Comparison of ENCODE assay signal across 11 mouse cellular contexts in the genomic region with DNA sequence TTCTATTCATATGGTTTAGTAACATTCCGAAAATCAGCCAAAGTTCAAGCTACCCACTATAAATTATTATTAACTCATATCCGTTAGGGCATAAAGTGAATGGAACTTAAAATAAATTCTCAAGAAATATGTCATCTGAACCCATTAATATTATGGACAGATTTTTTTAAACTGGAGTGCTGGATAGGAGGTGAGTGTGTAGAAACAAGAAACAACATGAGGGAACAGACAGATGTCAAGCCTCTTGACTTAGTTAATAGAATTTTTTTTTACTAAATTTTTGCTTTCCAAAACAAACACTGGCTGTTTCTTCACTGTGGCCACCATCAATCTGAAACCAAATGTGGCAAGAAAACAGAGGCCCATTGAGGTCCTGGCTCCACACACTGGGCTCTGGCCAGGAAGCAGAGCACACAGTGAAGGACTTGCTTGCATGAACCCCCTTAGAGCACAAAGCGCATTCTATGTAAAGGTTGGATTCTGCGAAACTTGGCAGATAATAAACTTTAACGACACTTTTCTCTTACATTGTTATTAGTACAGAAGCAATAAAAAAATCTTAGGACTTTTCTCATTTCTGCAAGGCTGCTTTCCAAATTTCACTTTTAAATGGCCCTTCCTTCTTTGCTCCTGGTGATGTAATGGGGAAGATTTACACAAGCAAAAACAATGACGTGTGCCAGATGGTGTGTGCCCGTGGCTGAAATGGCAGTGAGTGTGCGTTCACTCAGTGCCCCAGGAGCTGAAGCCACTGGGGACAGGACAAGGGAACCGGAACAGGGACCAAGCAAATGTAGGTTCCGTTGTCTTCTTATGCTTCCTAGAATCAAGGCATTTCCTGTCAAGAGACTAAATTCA. TPM values are rescaled to one million over a fixed set of nuclear protein-coding genes. Genes with fewer than 3 reads are reported as not detected.
DNase-seq lines count a peak whose midpoint lies in the region; ATAC-seq and TF ChIP-seq lines count a peak whose summit lies in the region.
"Had no signal": no experiment of that assay in that cellular context is flagged by ENCODE, and none has a peak within 500 bp of the region (broad histone marks: within the 10 kb centered on the region; RNA-seq: fewer than 3 reads in every experiment).

No protein-coding gene starts in this region.

- H3K36me3 ChIP-seq in limb, embryonic 11.5 days (ENCODE audit: control insufficient read depth, insufficient read depth, low read length) = peaks cover 2% of the 10 kb centered on the region; the same call in 1 of the 2 replicates

- DNase-seq in heart, adult 11 months = peak; percentile 87
- no peak for DNase-seq in heart, postnatal 36 days
- DNase-seq in kidney, postnatal 10 days = peak; percentile 19
- DNase-seq in kidney, postnatal 25 days = no peak
- peak; percentile 72 for DNase-seq in brain, embryonic 14.5 days (ENCODE audit: low read depth)
- peak; percentile 29 for DNase-seq in limb, embryonic 11.5 days (ENCODE audit: low spot score)
- DNase-seq in spleen, postnatal 14 days (ENCODE audit: low spot score in 2 of 2) = no peak
- DNase-seq in embryo, embryonic 11 days = no peak
- DNase-seq: right cerebral cortex, postnatal 4 days had no signal

- no peak overlapping the region for H3K9ac ChIP-seq in limb, embryonic 11.5 days (ENCODE audit: low read length)

- H3K27me3 ChIP-seq in limb, embryonic 11.5 days (ENCODE audit: control insufficient read depth, insufficient read depth, low read length) = no peaks in the 10 kb centered on the region

- H3K4me1 ChIP-seq in limb, embryonic 11.5 days (ENCODE audit: control insufficient read depth, insufficient read depth, low read length) = 0 out of 2 replicates have a peak, but pooled peaks cover 3% of the 10 kb centered on the region

- no peaks in the 10 kb centered on the region; the same call in 1 of the 2 replicates for H3K9me3 ChIP-seq in limb, embryonic 11.5 days (ENCODE audit: control insufficient read depth, low read length)

- peak; percentile 84 for ATAC-seq in limb, embryonic 11.5 days (ENCODE audit: insufficient number of reproducible peaks, low FRiP score, low TSS enrichment, low read depth)
- ATAC-seq: intestine, postnatal 0 days had no signal

- peak overlapping the region; percentile 60 for H3K27ac ChIP-seq in limb, embryonic 11.5 days (replicated peaks; ENCODE audit: low read depth, low read length)

- H3K4me2 ChIP-seq in limb, embryonic 11.5 days (ENCODE audit: low read depth, severe bottlenecking) = no peak overlapping the region

- TF ChIP-seq POLR2A in brain, embryonic 14.5 days (IDR thresholded peaks at IDR 0.05; ENCODE audit: borderline replicate concordance, extremely low read depth, insufficient read depth, insufficient read length, poor library complexity, severe bottlenecking) = no peak

- WGBS in limb, embryonic 11.5 days = 69% methylated on average over 10 of the region's 10 CpGs

- TF ChIP-seq CTCF in brain, embryonic 14.5 days (IDR thresholded peaks at IDR 0.05; ENCODE audit: borderline replicate concordance, extremely low read depth, insufficient read depth, insufficient read length) = no peak

- intact Hi-C loops in heart, postnatal 36 days (cut with DNase I) = no loop called here

- no peak overlapping the region for H3K4me3 ChIP-seq in limb, embryonic 11.5 days (ENCODE audit: low read depth, low read length)
- H3K4me3 ChIP-seq: myocyte had no signal

RNA-seq across cellular contexts. Expression of gene Tspan12, which starts 48.6 kb away (rescaled TPM):
- 10 to 100 TPM; 77.4 to 79.7 TPM for total RNA-seq in heart, postnatal 36 days (2021)
- 10.9 and 15.9 TPM in 2 replicates for polyA plus RNA-seq in brain, embryonic 14.5 days (2012; rRNA removed)
- 44.4 and 47.7 TPM in 2 replicates for polyA plus RNA-seq in limb, embryonic 11.5 days (2014; fragmentation: Nextera tagmentation; extraction: Ambion mirVana)

Comparison
In these comparisons a context has a peak if more than half of its experiments do, and no peak if none do; other contexts are left out.
1. DNase-seq: peak in heart, adult 11 months (single experiment), kidney, postnatal 10 days (single experiment), brain, embryonic 14.5 days (single experiment) and limb, embryonic 11.5 days (single experiment); none in heart, postnatal 36 days (0 of 2), kidney, postnatal 25 days (0 of 2), spleen, postnatal 14 days (0 of 2) and embryo, embryonic 11 days (single experiment).